Mouse (Mus musculus): ENCODE results near the gene Fam198a. TPM values are rescaled to one million over a fixed set of nuclear protein-coding genes. Genes with fewer than 3 reads are reported as not detected.

The Fam198a gene
- total and polyA plus RNA-seq, 3 experiments = 0.12 to 0.26 TPM; not detected in 1

GRCm38 (mm10) chr9:121937944-121938355 lies 12.8 kb upstream of the Fam198a start (continued):
- 0 out of 2 replicates have a peak, but pooled peaks have one; percentile 27 for TF ChIP-seq ETS1 (IDR thresholded peaks at IDR 0.05; ENCODE audit: low read depth, low read length)
- no peak for TF ChIP-seq E2F4 (IDR thresholded peaks at IDR 0.05; ENCODE audit: borderline replicate concordance, low read depth, low read length)
- peak; percentile 72 for TF ChIP-seq GATA1 (IDR thresholded peaks at IDR 0.05; ENCODE audit: low read depth, low read length)
- TF ChIP-seq TCF12 (IDR thresholded peaks at IDR 0.05; ENCODE audit: low read depth, low read length) = peak; percentile 64; the same call in 1 of the 2 replicates
- TF ChIP-seq POLR2AphosphoS5 (IDR thresholded peaks at IDR 0.05; ENCODE audit: borderline replicate concordance, low read depth, low read length) = no peak
- no peak for TF ChIP-seq MAFK (IDR thresholded peaks at IDR 0.05; ENCODE audit: borderline replicate concordance, low read depth, low read length)
- peak; percentile 10; the same call in 1 of the 2 replicates for TF ChIP-seq ELF1 (IDR thresholded peaks at IDR 0.05; ENCODE audit: low read depth, low read length)
- peak; percentile 96 for TF ChIP-seq TBP (IDR thresholded peaks at IDR 0.05; ENCODE audit: low read depth, low read length)

GRCm38 (mm10) chr9:121943005-121943404 lies 7.8 kb upstream of the Fam198a start:
- no peaks in the 10 kb centered on the region for H3K4me1 ChIP-seq (ENCODE audit: control insufficient read depth in 1 of 2, insufficient read depth in 2 of 2, low read length in 2 of 2)
- H3K27me3 ChIP-seq (ENCODE audit: control insufficient read depth in 1 of 2, insufficient read depth in 2 of 2, low read length in 2 of 2) = no peaks in the 10 kb centered on the region
- H3K9me3 ChIP-seq (replicated peaks; ENCODE audit: insufficient read depth, low read length) = no peaks in the 10 kb centered on the region
- peaks cover 0 to 4% of the 10 kb centered on the region in 2 experiments; a peak in 2 of 4 replicates for H3K36me3 ChIP-seq (ENCODE audit: control insufficient read depth in 1 of 2, insufficient read depth in 2 of 2, low read length in 2 of 2)
- H3K79me2 ChIP-seq (ENCODE audit: control insufficient read depth, insufficient read depth, low read length, poor library complexity) = peaks cover 3% of the 10 kb centered on the region
- DNase-seq (ENCODE audit: low read depth, low spot score) = no peak
- H3K4me3 ChIP-seq (ENCODE audit: control insufficient read depth in 1 of 2, insufficient read depth in 1 of 2, low read depth in 2 of 2, low read length in 2 of 2) = no peak overlapping the region
- no peak overlapping the region for H3K27ac ChIP-seq (ENCODE audit: control insufficient read depth, low read depth, low read length)
- TF ChIP-seq KAT2A (conservative IDR thresholded peaks at IDR 0.05; ENCODE audit: low read depth, low read length) = no peak
- no peak overlapping the region for H3K9ac ChIP-seq (ENCODE audit: control insufficient read depth, low read depth, low read length, poor library complexity, severe bottlenecking)

- no peak for DNase-seq (ENCODE audit: low read depth, low spot score)
- H3K9ac ChIP-seq (ENCODE audit: control insufficient read depth, low read depth, low read length, poor library complexity, severe bottlenecking) = no peak overlapping the region
- no peaks in the 10 kb centered on the region for H3K9me3 ChIP-seq (replicated peaks; ENCODE audit: insufficient read depth, low read length)
- no peak for TF ChIP-seq NRF1 (IDR thresholded peaks at IDR 0.05; ENCODE audit: insufficient read depth, low read depth, low read length, poor library complexity, severe bottlenecking)
- TF ChIP-seq ZC3H11A (IDR thresholded peaks at IDR 0.05; ENCODE audit: low read depth, low read length) = no peak
- TF ChIP-seq POLR2AphosphoS2 (IDR thresholded peaks at IDR 0.05; ENCODE audit: low read length) = no peak
- TF ChIP-seq RCOR1 (IDR thresholded peaks at IDR 0.05; ENCODE audit: low read depth, low read length) = no peak
- no peaks in the 10 kb centered on the region for H3K27me3 ChIP-seq (ENCODE audit: control insufficient read depth in 1 of 2, insufficient read depth in 2 of 2, low read length in 2 of 2)
- H3K36me3 ChIP-seq (ENCODE audit: control insufficient read depth in 1 of 2, insufficient read depth in 2 of 2, low read length in 2 of 2) = peaks cover 0 to 4% of the 10 kb centered on the region in 2 experiments; a peak in 2 of 4 replicates
- no peak overlapping the region for H3K27ac ChIP-seq (ENCODE audit: control insufficient read depth, low read depth, low read length)
- H3K79me2 ChIP-seq (ENCODE audit: control insufficient read depth, insufficient read depth, low read length, poor library complexity) = no peaks in the 10 kb centered on the region
- H3K4me1 ChIP-seq (ENCODE audit: control insufficient read depth in 1 of 2, insufficient read depth in 2 of 2, low read length in 2 of 2) = no peaks in the 10 kb centered on the region
- no peak overlapping the region for H3K4me3 ChIP-seq (ENCODE audit: control insufficient read depth in 1 of 2, insufficient read depth in 1 of 2, low read depth in 2 of 2, low read length in 2 of 2)
Observed at GRCm38 (mm10) chr9:121943628-121944027, 7.2 kb upstream of the Fam198a start.

All from MEL (cell line).